Mouse (Mus musculus) CH12.LX (cell line): ENCODE results near the gene Ms4a10. TPM values are rescaled to one million over a fixed set of nuclear protein-coding genes. Genes with fewer than 3 reads are reported as not detected.

Source experiments
- DNase-seq: peaks from one replicate; pipeline ENCODE4 v3.0.0-alpha.2; 2013; ENCODE audit errors: extremely low read depth
- H3K27ac ChIP-seq: 2 replicates; pipeline ENCODE4 v1.5.1; 2012; ENCODE audit warnings: low read depth, mild to moderate bottlenecking, control low read depth, moderate library complexity; ENCODE audit not compliant: insufficient read depth
- H3K27me3 ChIP-seq: replicated peaks from 2 replicates; pipeline ENCODE3; 2012; ENCODE audit warnings: inconsistent platforms
- H3K36me3 ChIP-seq, 2 experiments: replicated peaks in 1 of 2; 2 replicates each; pipeline versions ENCODE3 to v1.6.1; 2012; ENCODE audit warnings: inconsistent platforms in 1 of 2, low read length in 1 of 2, mild to moderate bottlenecking in 1 of 2, mixed read lengths in 1 of 2, moderate library complexity in 1 of 2; ENCODE audit not compliant: control insufficient read depth in 1 of 2, insufficient read depth in 1 of 2
- H3K4me1 ChIP-seq, 2 experiments: 2 replicates each; pipeline ENCODE4 v1.6.1; 2012; ENCODE audit warnings: inconsistent platforms in 1 of 2, moderate library complexity in 1 of 2; ENCODE audit not compliant: insufficient read depth in 2 of 2, control insufficient read depth in 1 of 2
- H3K4me2 ChIP-seq: 2 replicates; pipeline ENCODE4 v1.6.1; 2012; ENCODE audit warnings: low read depth, mild to moderate bottlenecking, control low read depth; ENCODE audit not compliant: poor library complexity, insufficient read depth, severe bottlenecking
- H3K4me3 ChIP-seq, 3 experiments: fragments of 150-350 bp in 1 of 3; sonication (generic) in 1 of 3; replicated peaks in 1 of 3; 2 replicates each; pipeline versions ENCODE3 to v1.5.1; 2011 to 2012; ENCODE audit warnings: low read depth in 2 of 3, low read length in 2 of 3, mild to moderate bottlenecking in 2 of 3, moderate library complexity in 2 of 3, control low read depth in 1 of 3, improper control_type of control experiment in 1 of 3, inconsistent platforms in 1 of 3, mixed read lengths in 1 of 3; ENCODE audit not compliant: poor library complexity in 1 of 3
- H3K79me2 ChIP-seq: replicated peaks from 2 replicates; pipeline ENCODE4 v1.6.1; 2012; ENCODE audit warnings: mild to moderate bottlenecking, moderate library complexity; ENCODE audit not compliant: control insufficient read depth, poor library complexity, insufficient read depth, severe bottlenecking; ENCODE audit errors: extremely low read depth
- H3K9ac ChIP-seq: 2 replicates; pipeline ENCODE4 v1.6.1; 2012; ENCODE audit warnings: low read depth, mild to moderate bottlenecking, control low read depth, moderate library complexity; ENCODE audit not compliant: insufficient read depth
- H3K9me3 ChIP-seq: replicated peaks from 2 replicates; pipeline ENCODE3; 2012; ENCODE audit warnings: low read length, inconsistent platforms, mixed read lengths
- BHLHE40 ChIP-seq: IDR thresholded peaks from 2 replicates; pipeline ENCODE4 v1.6.1; 2011; ENCODE audit warnings: mild to moderate bottlenecking, low read depth, low read length, improper control_type of control experiment
- CHD2 ChIP-seq: IDR thresholded peaks from 2 replicates; pipeline ENCODE4 v1.6.1; 2011; ENCODE audit warnings: low read length, improper control_type of control experiment
- E2F4 ChIP-seq: IDR thresholded peaks from 2 replicates; pipeline ENCODE4 v1.6.1; 2011; ENCODE audit warnings: low read depth, low read length, improper control_type of control experiment; ENCODE audit not compliant: insufficient replicate concordance
- ELF1 ChIP-seq: IDR thresholded peaks from 2 replicates; pipeline ENCODE4 v1.6.1; 2014; ENCODE audit warnings: low read depth, mild to moderate bottlenecking, inconsistent platforms, low read length, improper control_type of control experiment
- ETS1 ChIP-seq: conservative IDR thresholded peaks from 2 replicates; pipeline ENCODE4 v1.6.1; 2012; ENCODE audit warnings: low read depth, mild to moderate bottlenecking, inconsistent platforms, low read length, improper control_type of control experiment, moderate library complexity
- GABPA ChIP-seq: IDR thresholded peaks from 2 replicates; pipeline ENCODE4 v1.6.1; 2012; ENCODE audit warnings: low read depth, low read length, improper control_type of control experiment, inconsistent platforms; ENCODE audit not compliant: insufficient replicate concordance
- JUND ChIP-seq: conservative IDR thresholded peaks from 2 replicates; pipeline ENCODE4 v1.6.1; 2011; ENCODE audit warnings: low read depth, low read length, improper control_type of control experiment
- MAFK ChIP-seq: IDR thresholded peaks from 2 replicates; pipeline ENCODE4 v1.6.1; 2011; ENCODE audit warnings: low read length, improper control_type of control experiment; ENCODE audit not compliant: insufficient replicate concordance
- MAX ChIP-seq: IDR thresholded peaks from 2 replicates; pipeline ENCODE4 v1.6.1; 2011; ENCODE audit warnings: low read length, improper control_type of control experiment
- MAZ ChIP-seq: IDR thresholded peaks from 2 replicates; pipeline ENCODE4 v1.6.1; 2012; ENCODE audit warnings: low read depth, mild to moderate bottlenecking, inconsistent platforms, low read length, improper control_type of control experiment, moderate library complexity
- MXI1 ChIP-seq: IDR thresholded peaks from 2 replicates; pipeline ENCODE4 v1.6.1; 2011; ENCODE audit warnings: mild to moderate bottlenecking, low read depth, low read length, improper control_type of control experiment
- MYC ChIP-seq: IDR thresholded peaks from 2 replicates; pipeline ENCODE4 v1.6.1; 2011; ENCODE audit warnings: low read depth, mild to moderate bottlenecking, improper control_type of control experiment, low read length
- NRF1 ChIP-seq: IDR thresholded peaks from 2 replicates; pipeline ENCODE4 v1.6.1; 2014; ENCODE audit warnings: low read depth, mild to moderate bottlenecking, inconsistent platforms, low read length, improper control_type of control experiment, moderate library complexity
- PAX5 ChIP-seq: IDR thresholded peaks from 2 replicates; pipeline ENCODE4 v1.6.1; 2012; ENCODE audit warnings: low read length, inconsistent platforms, mixed read lengths
- RAD21 ChIP-seq: IDR thresholded peaks from 2 replicates; pipeline ENCODE4 v1.6.1; 2011; ENCODE audit warnings: low read depth, mild to moderate bottlenecking, low read length, improper control_type of control experiment, moderate library complexity
- SIN3A ChIP-seq: IDR thresholded peaks from 2 replicates; pipeline ENCODE4 v1.6.1; 2012; ENCODE audit warnings: low read length, improper control_type of control experiment, inconsistent platforms
- SMC3 ChIP-seq: IDR thresholded peaks from 2 replicates; pipeline ENCODE4 v1.6.1; 2011; ENCODE audit warnings: low read depth, low read length, improper control_type of control experiment
- TCF12 ChIP-seq: IDR thresholded peaks from 2 replicates; pipeline ENCODE4 v1.6.1; 2014; ENCODE audit warnings: low read depth, mild to moderate bottlenecking, inconsistent platforms, low read length, improper control_type of control experiment
- USF1 ChIP-seq: IDR thresholded peaks from 2 replicates; pipeline ENCODE4 v1.6.1; 2014; ENCODE audit warnings: low read depth, mild to moderate bottlenecking, inconsistent platforms, low read length, improper control_type of control experiment
- ZC3H11A ChIP-seq: IDR thresholded peaks from 2 replicates; pipeline ENCODE4 v1.6.1; 2012; ENCODE audit warnings: low read depth, mild to moderate bottlenecking, inconsistent platforms, low read length, improper control_type of control experiment
- ZKSCAN1 ChIP-seq: IDR thresholded peaks from 2 replicates; pipeline ENCODE4 v1.6.1; 2012; ENCODE audit warnings: low read depth, inconsistent platforms, low read length, improper control_type of control experiment, borderline replicate concordance
- dilution Hi-C: fragments of 300-500 bp; cut with MboI; formaldehyde crosslinking; loops from 2 replicates; pipeline ENCODE4 v1.14.3; 2020; ENCODE audit warnings: low sequenced_read_pairs; ENCODE audit not compliant: extremely low pct_unique_long_range_greater_than_20kb, extremely low pct_ligation_motif_present
- in situ Hi-C: fragments of 300-500 bp; cut with MboI; formaldehyde crosslinking; loops from 3 replicates; pipeline ENCODE4 v1.14.3; 2019; ENCODE audit warnings: low sequenced_read_pairs, low pct_ligation_motif_present, low pct_unique_long_range_greater_than_20kb, mixed read lengths
- polyA plus RNA-seq: library from polyadenylated mRNA; unstranded; fragments of >175 nt; gene quantifications from 2 replicates; pipeline ENCODE4 v1.2.1, GENCODE M21; 2012; ENCODE audit warnings: low read depth; ENCODE audit not compliant: insufficient read length
- total RNA-seq, 2 experiments: library from RNA; depleted of rRNA; stranded (reverse); fragments of 300-350 nt in 1 of 2; fragments of >200 nt in 1 of 2; gene quantifications; 2 replicates each; pipeline ENCODE4 v1.2.3; 2012 to 2014

The Ms4a10 gene
- total RNA-seq (2012; rRNA removed) = not detected in 2 replicates
- not detected in 2 replicates for total RNA-seq (2014; rRNA removed)
- not detected in 2 replicates for polyA plus RNA-seq

- dilution Hi-C loops (no loop called here), in situ Hi-C loops (no loop called here)
- no peak within 1 kb of the TSS for H3K9ac ChIP-seq
- peaks cover 0 to 5% of the 10 kb centered on the region in 2 experiments; a peak in 3 of 4 replicates for H3K4me1 ChIP-seq
- H3K9me3 ChIP-seq = peaks cover 9% of the 10 kb centered on the region
- no peaks in the 10 kb centered on the region for H3K36me3 ChIP-seq
- H3K4me2 ChIP-seq = no peak within 1 kb of the TSS
- H3K27me3 ChIP-seq = peaks cover 26% of the 10 kb centered on the region
- DNase-seq = no peak
- no peak for TF ChIP-seq ELF1
- TF ChIP-seq USF1 = no peak
- no peak for TF ChIP-seq MYC
- TF ChIP-seq BHLHE40 = no peak
- TF ChIP-seq SIN3A = no peak
- TF ChIP-seq MXI1 = no peak
- TF ChIP-seq MAZ = no peak
- no peak for TF ChIP-seq MAX
- no peak for TF ChIP-seq ZKSCAN1
- TF ChIP-seq E2F4 = no peak
- no peak for TF ChIP-seq PAX5
- no peak for TF ChIP-seq TCF12
- TF ChIP-seq MAFK = no peak
- TF ChIP-seq RAD21 = no peak
- TF ChIP-seq ETS1 = no peak
- TF ChIP-seq JUND = no peak
- H3K79me2 ChIP-seq = no peaks in the 10 kb centered on the region
- H3K4me3 ChIP-seq = no peak within 1 kb of the TSS
- no peak within 1 kb of the TSS for H3K27ac ChIP-seq
These were observed at the start of gene Ms4a10 for GRCm38 (mm10) chr19:10974238-10974865. TSS of gene Ms4a10 (minus strand) at chr19:10974670.

GRCm38 (mm10) chr19:11022382-11022781, 47.9 kb upstream of the Ms4a10 start:
- no peak for TF ChIP-seq USF1
- no peak for TF ChIP-seq NRF1
- TF ChIP-seq CHD2 = no peak
- TF ChIP-seq MAFK = no peak
- no peak for TF ChIP-seq SMC3
- no peak for TF ChIP-seq JUND
- TF ChIP-seq TCF12 = no peak
- no peak for TF ChIP-seq ZKSCAN1
- no peak for TF ChIP-seq ZC3H11A
- TF ChIP-seq GABPA = no peak
- no peak for TF ChIP-seq MXI1
- no peak for TF ChIP-seq E2F4
- TF ChIP-seq MYC = no peak
- H3K4me2 ChIP-seq = no peak overlapping the region
- H3K36me3 ChIP-seq = no peaks in the 10 kb centered on the region
- no peak overlapping the region for H3K27ac ChIP-seq
- no peaks in the 10 kb centered on the region for H3K79me2 ChIP-seq
- H3K9me3 ChIP-seq = peaks cover 7% of the 10 kb centered on the region
- in situ Hi-C loops (no loop called here), dilution Hi-C loops (no loop called here)
- no peak for DNase-seq
- no peaks in the 10 kb centered on the region for H3K27me3 ChIP-seq
- no peak overlapping the region for H3K4me3 ChIP-seq
- no peaks in the 10 kb centered on the region for H3K4me1 ChIP-seq
- H3K9ac ChIP-seq = no peak overlapping the region
